Mouse (Mus musculus): ENCODE data around the gene Apoa1. TPM values are rescaled to one million over a fixed set of nuclear protein-coding genes. Genes with fewer than 3 reads are reported as not detected.

The Apoa1 gene
- polyA plus RNA-seq, 1 experiment, result 2.7 TPM

DNA sequence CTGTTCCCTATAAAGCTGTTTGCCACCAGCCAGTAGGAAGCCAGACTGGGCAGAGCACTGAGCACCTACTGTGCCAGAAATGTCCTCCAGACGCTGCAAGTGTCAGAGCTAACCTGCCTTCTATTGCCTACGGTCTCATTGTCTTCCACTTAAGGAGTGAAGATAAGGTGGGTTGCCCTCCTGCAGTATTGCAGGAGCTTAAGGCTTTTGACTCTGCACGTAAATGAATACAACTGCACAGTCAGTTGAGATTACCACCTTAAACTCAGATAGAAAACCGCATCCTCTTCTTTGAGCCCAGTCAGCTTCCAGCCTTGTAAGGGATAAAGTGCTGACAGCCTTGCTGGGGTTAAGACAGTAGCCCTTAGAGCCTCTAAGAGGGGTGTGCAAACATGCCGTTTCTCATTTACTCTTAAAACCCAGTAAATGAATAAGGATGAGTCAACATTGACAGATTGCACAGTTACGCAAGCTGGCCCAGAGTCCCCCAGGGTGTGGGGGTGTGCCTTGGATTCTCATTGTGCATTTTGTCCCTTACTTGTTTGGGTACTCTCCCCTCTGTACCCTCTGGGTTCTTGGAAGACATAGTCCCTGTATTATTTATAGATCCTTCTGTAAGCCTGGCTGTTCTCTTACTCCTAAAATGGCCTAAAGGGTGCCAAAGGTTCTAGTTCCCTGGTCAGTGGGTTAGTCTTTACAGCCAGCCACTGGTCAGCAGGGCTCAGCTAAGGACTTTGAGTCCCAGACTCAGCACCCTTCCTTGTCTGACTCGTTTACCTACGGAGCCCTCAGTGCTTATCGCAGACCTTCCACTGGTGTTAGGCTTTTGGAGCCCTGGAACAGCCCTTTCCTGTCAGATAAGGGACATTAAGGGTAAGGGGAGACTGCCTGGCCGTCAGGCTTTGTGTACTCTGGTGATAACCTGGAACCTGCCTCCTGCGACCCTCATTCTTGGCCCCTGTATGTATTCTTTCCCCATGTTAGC lies 12.8 kb upstream of the Apoa1 start:
- 50% methylated on average over 11 of the region's 11 CpGs for WGBS
- no peak overlapping the region for H3K4me3 ChIP-seq (replicated peaks; ENCODE audit: insufficient read depth, low read depth, low read length)
- peak overlapping the region; percentile 36; the same call in 1 of the 2 replicates for H3K27ac ChIP-seq (ENCODE audit: insufficient read depth, low read length)
- TF ChIP-seq POLR2A (IDR thresholded peaks at IDR 0.05; ENCODE audit: borderline replicate concordance, insufficient read depth, low read length) (no peak), CTCF (IDR thresholded peaks at IDR 0.05; ENCODE audit: borderline replicate concordance, insufficient read depth, low read depth, low read length) (no peak)
- peak; percentile 60 to 80 for DNase-seq
- peaks cover 31% of the 10 kb centered on the region for H3K4me1 ChIP-seq (ENCODE audit: control insufficient read depth, insufficient read depth, low read length)
- no peaks in the 10 kb centered on the region for H3K27me3 ChIP-seq (ENCODE audit: control insufficient read depth, insufficient read depth, low read length)

- H3K27ac ChIP-seq (ENCODE audit: insufficient read depth, low read length), result no peak overlapping the region
- no peak for DNase-seq
- H3K4me1 ChIP-seq (ENCODE audit: control insufficient read depth, insufficient read depth, low read length), result peaks cover 31% of the 10 kb centered on the region
- no peaks in the 10 kb centered on the region for H3K27me3 ChIP-seq (ENCODE audit: control insufficient read depth, insufficient read depth, low read length)
- TF ChIP-seq POLR2A (IDR thresholded peaks at IDR 0.05; ENCODE audit: borderline replicate concordance, insufficient read depth, low read length) (no peak), CTCF (IDR thresholded peaks at IDR 0.05; ENCODE audit: borderline replicate concordance, insufficient read depth, low read depth, low read length) (no peak)
- WGBS, result 89% methylated on average over 13 of the region's 13 CpGs
- H3K4me3 ChIP-seq (replicated peaks; ENCODE audit: insufficient read depth, low read depth, low read length), result no peak overlapping the region
These were observed 11.5 kb upstream of the Apoa1 start for GRCm38 (mm10) chr9:46216744-46217470.

DNA sequence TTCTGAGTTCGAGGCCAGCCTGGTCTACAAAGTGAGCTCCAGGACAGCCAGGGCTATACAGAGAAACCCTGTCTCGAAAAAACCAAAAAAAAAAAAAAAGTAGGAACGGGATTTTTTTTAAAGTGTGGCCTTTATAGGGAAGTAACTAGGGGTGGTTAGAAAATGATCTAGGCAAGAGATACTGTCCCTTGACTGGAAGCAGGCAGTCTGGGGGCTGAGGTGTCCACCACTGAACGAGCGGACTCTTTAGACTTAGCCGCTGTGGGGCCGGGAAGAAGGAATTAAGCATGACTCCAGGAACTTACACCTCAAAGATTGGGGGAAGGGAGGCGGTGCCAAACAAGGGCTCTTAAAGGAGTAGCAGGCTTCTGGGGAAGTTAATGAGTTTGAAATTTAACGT lies 10.2 kb upstream of the Apoa1 start:
- H3K27ac ChIP-seq (ENCODE audit: insufficient read depth, low read length), result no peak overlapping the region
- WGBS, result 90% methylated on average over 9 of the region's 9 CpGs
- H3K27me3 ChIP-seq (ENCODE audit: control insufficient read depth, insufficient read depth, low read length), result no peaks in the 10 kb centered on the region
- DNase-seq, result no peak
- H3K4me3 ChIP-seq (replicated peaks; ENCODE audit: insufficient read depth, low read depth, low read length), result no peak overlapping the region
- peaks cover 31% of the 10 kb centered on the region for H3K4me1 ChIP-seq (ENCODE audit: control insufficient read depth, insufficient read depth, low read length)
- TF ChIP-seq POLR2A (IDR thresholded peaks at IDR 0.05; ENCODE audit: borderline replicate concordance, insufficient read depth, low read length), result no peak
- no peak for TF ChIP-seq CTCF (IDR thresholded peaks at IDR 0.05; ENCODE audit: borderline replicate concordance, insufficient read depth, low read depth, low read length)

DNA sequence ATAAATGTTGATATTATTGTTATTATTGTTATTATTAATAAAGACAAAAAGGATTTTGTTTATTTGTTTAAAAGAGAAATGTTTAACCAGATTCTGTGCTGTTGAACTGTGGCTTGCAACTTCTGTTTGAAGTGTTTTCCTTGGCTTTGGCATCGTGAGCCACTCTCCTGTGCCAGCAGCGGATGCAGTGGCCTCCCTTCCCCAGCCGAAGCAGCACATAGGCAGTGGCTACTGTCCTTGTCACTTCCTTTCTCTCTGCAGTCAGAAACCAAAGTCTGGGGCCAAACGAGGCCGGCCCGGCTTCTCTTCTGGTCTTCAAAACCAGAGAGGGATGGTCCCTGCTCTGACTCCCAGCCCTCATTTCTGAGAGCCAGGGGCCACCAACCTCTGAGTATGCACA lies 5.3 kb upstream of the Apoa1 start:
- Histone ChIP-seq H3K4me1 (ENCODE audit: control insufficient read depth, insufficient read depth, low read length) (no peaks in the 10 kb centered on the region), H3K27ac (ENCODE audit: insufficient read depth, low read length) (no peak overlapping the region), H3K27me3 (ENCODE audit: control insufficient read depth, insufficient read depth, low read length) (no peaks in the 10 kb centered on the region), H3K4me3 (replicated peaks; ENCODE audit: insufficient read depth, low read depth, low read length) (no peak overlapping the region)
- no peak for DNase-seq
- TF ChIP-seq CTCF (IDR thresholded peaks at IDR 0.05; ENCODE audit: borderline replicate concordance, insufficient read depth, low read depth, low read length), result no peak
- TF ChIP-seq POLR2A (IDR thresholded peaks at IDR 0.05; ENCODE audit: borderline replicate concordance, insufficient read depth, low read length), result no peak
- WGBS, result 60% methylated on average over 6 of the region's 6 CpGs

DNA sequence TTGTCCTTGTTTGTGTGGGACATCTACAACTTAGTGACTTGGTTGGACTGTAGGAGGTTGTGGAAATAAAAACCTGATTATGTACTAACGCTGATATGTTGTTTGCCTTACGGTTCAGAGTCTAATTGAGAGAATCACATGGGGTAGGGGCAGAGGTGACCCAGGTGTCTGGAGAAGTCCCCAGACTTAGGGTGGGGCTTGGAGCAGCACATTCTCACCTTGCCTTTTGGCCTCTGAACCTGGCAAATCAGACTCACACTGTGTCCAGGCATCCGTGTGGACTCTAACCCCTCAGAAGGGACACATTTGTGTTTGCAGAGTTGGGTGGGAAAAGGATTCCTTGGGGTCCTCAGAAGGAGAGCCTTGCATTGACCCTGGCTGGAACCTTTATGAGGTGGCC lies 4.3 kb upstream of the Apoa1 start:
- TF ChIP-seq CTCF (IDR thresholded peaks at IDR 0.05; ENCODE audit: borderline replicate concordance, insufficient read depth, low read depth, low read length) (no peak), POLR2A (IDR thresholded peaks at IDR 0.05; ENCODE audit: borderline replicate concordance, insufficient read depth, low read length) (no peak)
- Histone ChIP-seq H3K27ac (ENCODE audit: insufficient read depth, low read length) (no peak overlapping the region), H3K4me1 (ENCODE audit: control insufficient read depth, insufficient read depth, low read length) (no peaks in the 10 kb centered on the region), H3K27me3 (ENCODE audit: control insufficient read depth, insufficient read depth, low read length) (no peaks in the 10 kb centered on the region), H3K4me3 (replicated peaks; ENCODE audit: insufficient read depth, low read depth, low read length) (no peak overlapping the region)
- no peak for DNase-seq
- 84% methylated on average over 3 of the region's 3 CpGs for WGBS

DNA sequence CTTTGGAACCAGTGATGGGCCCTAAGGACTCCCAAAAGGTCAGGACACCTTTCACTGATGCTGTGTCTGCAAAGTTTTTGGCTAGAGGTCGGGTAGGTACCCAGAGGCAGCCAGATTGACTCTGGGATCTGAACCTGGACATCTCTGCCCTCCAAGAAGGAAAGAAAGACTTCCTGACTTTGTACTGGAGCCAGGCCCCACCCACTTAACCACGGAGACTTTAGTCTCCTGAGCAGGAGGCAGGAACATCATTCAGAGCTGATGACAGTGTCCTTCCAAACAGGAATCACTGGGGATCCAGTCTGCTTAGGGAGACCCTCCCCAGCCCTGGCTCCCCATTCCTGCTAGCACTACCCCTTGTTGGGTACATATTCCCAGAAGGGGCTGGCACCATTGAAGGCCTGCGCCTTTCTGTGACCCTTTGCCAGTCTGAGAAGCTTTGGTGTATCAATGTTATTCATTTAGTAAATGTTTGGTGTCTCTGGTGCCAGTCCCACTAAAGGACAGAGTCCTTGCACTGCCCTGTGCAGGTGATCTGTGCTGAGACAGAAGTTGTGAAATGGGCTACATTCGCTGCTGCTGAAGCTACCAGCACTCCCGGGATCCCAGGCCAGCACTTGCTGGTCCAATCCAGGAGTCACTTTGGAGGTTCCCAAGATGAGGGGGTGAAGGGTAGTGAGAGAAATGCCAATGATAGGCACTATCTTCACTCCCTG lies 3.3 kb upstream of the Apoa1 start:
- no peak for DNase-seq
- Histone ChIP-seq H3K4me3 (replicated peaks; ENCODE audit: insufficient read depth, low read depth, low read length) (no peak overlapping the region), H3K27ac (ENCODE audit: insufficient read depth, low read length) (no peak overlapping the region), H3K4me1 (ENCODE audit: control insufficient read depth, insufficient read depth, low read length) (peaks cover 4% of the 10 kb centered on the region; the same call in 1 of the 2 replicates), H3K27me3 (ENCODE audit: control insufficient read depth, insufficient read depth, low read length) (no peaks in the 10 kb centered on the region)
- TF ChIP-seq POLR2A (IDR thresholded peaks at IDR 0.05; ENCODE audit: borderline replicate concordance, insufficient read depth, low read length), result no peak
- TF ChIP-seq CTCF (IDR thresholded peaks at IDR 0.05; ENCODE audit: borderline replicate concordance, insufficient read depth, low read depth, low read length), result no peak
- WGBS, result 60% methylated on average over 5 of the region's 5 CpGs

- 88% methylated on average over 3 of the region's 3 CpGs for WGBS
- Histone ChIP-seq H3K4me1 (ENCODE audit: control insufficient read depth, insufficient read depth, low read length) (peaks cover 7% of the 10 kb centered on the region; the same call in 1 of the 2 replicates), H3K27me3 (ENCODE audit: control insufficient read depth, insufficient read depth, low read length) (no peaks in the 10 kb centered on the region), H3K27ac (ENCODE audit: insufficient read depth, low read length) (no peak overlapping the region), H3K4me3 (replicated peaks; ENCODE audit: insufficient read depth, low read depth, low read length) (no peak overlapping the region)
- no peak for TF ChIP-seq POLR2A (IDR thresholded peaks at IDR 0.05; ENCODE audit: borderline replicate concordance, insufficient read depth, low read length)
- no peak for TF ChIP-seq CTCF (IDR thresholded peaks at IDR 0.05; ENCODE audit: borderline replicate concordance, insufficient read depth, low read depth, low read length)
- DNase-seq, result no peak
These were observed 1.2 kb upstream of the Apoa1 start for GRCm38 (mm10) chr9:46227064-46227614.

Measured in cerebellum, adult 2 months (tissue).